Comparison of ENCODE assay signal across 9 mouse cellular contexts in genomic region chr11:59309106-59309805, GRCm38 (mm10). TPM values are rescaled to one million over a fixed set of nuclear protein-coding genes. Genes with fewer than 3 reads are reported as not detected.
DNase-seq lines count a peak whose midpoint lies in the region; ATAC-seq and TF ChIP-seq lines count a peak whose summit lies in the region.
"Had no signal": no experiment of that assay in that cellular context is flagged by ENCODE, and none has a peak within 500 bp of the region (broad histone marks: within the 10 kb centered on the region; RNA-seq: fewer than 3 reads in every experiment).

No protein-coding gene starts in this region.

- peaks cover 81% of the 10 kb centered on the region for H3K27me3 ChIP-seq in hindbrain, embryonic 10.5 days (ENCODE audit: insufficient read depth, poor library complexity, severe bottlenecking)
- peaks cover 12% of the 10 kb centered on the region; the same call in 1 of the 2 replicates for H3K27me3 ChIP-seq in hindbrain, postnatal 0 days (ENCODE audit: insufficient read depth, low read length)

- H3K4me1 ChIP-seq in hindbrain, embryonic 10.5 days (replicated peaks) = peaks cover 89% of the 10 kb centered on the region
- H3K4me1 ChIP-seq in hindbrain, postnatal 0 days (ENCODE audit: insufficient read depth, low read length) = peaks cover 19% of the 10 kb centered on the region

- H3K36me3 ChIP-seq in hindbrain, embryonic 10.5 days = no peaks in the 10 kb centered on the region
- no peaks in the 10 kb centered on the region for H3K36me3 ChIP-seq in hindbrain, postnatal 0 days (ENCODE audit: insufficient read depth, low read length)
- H3K36me3 ChIP-seq: G1E had no signal

- DNase-seq in hindbrain, embryonic 10.5 days (ENCODE audit: low spot score) = peak; percentile 63
- DNase-seq in hindbrain, postnatal 0 days (ENCODE audit: low spot score) = no peak
- DNase-seq in Muller cell, postnatal 12 days (ENCODE audit: inconsistent ontology term) = peak; percentile 74
- peak; percentile 98 for DNase-seq in heart, adult 11 months
- DNase-seq in kidney, postnatal 10 days = peak; percentile 61
- peak; percentile 89 for DNase-seq in skeletal muscle tissue, adult 2 months (ENCODE audit: low read depth, low spot score)
- no peak for DNase-seq in layer of hippocampus, adult 9-10 months (ENCODE audit: low spot score)
- DNase-seq in urinary bladder, adult 18-20 months (ENCODE audit: low spot score in 2 of 2) = no peak

- H3K9me3 ChIP-seq in hindbrain, embryonic 10.5 days = no peaks in the 10 kb centered on the region
- no peaks in the 10 kb centered on the region for H3K9me3 ChIP-seq in hindbrain, postnatal 0 days (ENCODE audit: low read length)

- H3K4me2 ChIP-seq in hindbrain, postnatal 0 days (ENCODE audit: low read depth, low read length) = no peak overlapping the region

- no peak overlapping the region for H3K9ac ChIP-seq in hindbrain, postnatal 0 days (replicated peaks; ENCODE audit: low read length)

- ATAC-seq in hindbrain, postnatal 0 days = no peak

- 5% methylated on average over 12 of the region's 12 CpGs for WGBS in hindbrain, embryonic 10.5 days
- 11% methylated on average over 12 of the region's 12 CpGs for WGBS in hindbrain, postnatal 0 days

- TF ChIP-seq CTCF in hindbrain, postnatal 0 days (IDR thresholded peaks at IDR 0.05; ENCODE audit: low read depth) = no peak

- peak overlapping the region; percentile 82 for H3K27ac ChIP-seq in hindbrain, embryonic 10.5 days
- H3K27ac ChIP-seq in hindbrain, postnatal 0 days = no peak overlapping the region

- peak overlapping the region; percentile 68 for H3K4me3 ChIP-seq in hindbrain, embryonic 10.5 days
- no peak overlapping the region for H3K4me3 ChIP-seq in hindbrain, postnatal 0 days (ENCODE audit: low read length)

RNA-seq across cellular contexts. Expression of gene Wnt9a, which starts 2.5 kb away (rescaled TPM):
- polyA plus RNA-seq in hindbrain, embryonic 10.5 days (2016; fragmentation: Nextera tagmentation; extraction: Ambion mirVana) = 9.8 and 10.7 TPM in 2 replicates
- total RNA-seq in hindbrain, postnatal 0 days (2014; rRNA removed) = 2.8 and 4.5 TPM in 2 replicates
- polyA plus RNA-seq in hindbrain, postnatal 0 days (2015; fragmentation: Nextera tagmentation; extraction: Ambion mirVana) = 2.1 and 2.3 TPM in 2 replicates
- polyA plus RNA-seq: G1E had no signal

RNA-seq across cellular contexts. Expression of gene Wnt3a, which starts 18.7 kb away (rescaled TPM):
- polyA plus RNA-seq in hindbrain, embryonic 10.5 days (2016; fragmentation: Nextera tagmentation; extraction: Ambion mirVana) = 14.2 and 18.2 TPM in 2 replicates
- 0.61 and 0.68 TPM in 2 replicates for total RNA-seq in hindbrain, postnatal 0 days (2014; rRNA removed)
- 0.31 and 0.44 TPM in 2 replicates for polyA plus RNA-seq in hindbrain, postnatal 0 days (2015; fragmentation: Nextera tagmentation; extraction: Ambion mirVana)
- total RNA-seq: G1E had no signal
- polyA plus RNA-seq: G1E had no signal

Comparison
In these comparisons a context has a peak if more than half of its experiments do, and no peak if none do; other contexts are left out.
1. DNase-seq: peak in hindbrain, embryonic 10.5 days (single experiment), Muller cell, postnatal 12 days (single experiment), heart, adult 11 months (single experiment), kidney, postnatal 10 days (single experiment) and skeletal muscle tissue, adult 2 months (single experiment); none in hindbrain, postnatal 0 days (single experiment), layer of hippocampus, adult 9-10 months (single experiment) and urinary bladder, adult 18-20 months (0 of 2).
2. RNA of gene Wnt3a, which starts 18.7 kb away (polyA plus RNA-seq): 14.2 to 18.2 TPM in hindbrain, embryonic 10.5 days; 0.31 to 0.44 TPM in hindbrain, postnatal 0 days; every median in the first group is over 10 times any median in the second.